28 mouse cellular contexts compared by ENCODE assay signal in genomic region chr3:137541666-137542065, GRCm38 (mm10).
DNase-seq lines count a peak whose midpoint lies in the region; ATAC-seq and TF ChIP-seq lines count a peak whose summit lies in the region.
"Had no signal": no experiment of that assay in that cellular context is flagged by ENCODE, and none has a peak within 500 bp of the region (broad histone marks: within the 10 kb centered on the region; RNA-seq: fewer than 3 reads in every experiment).

No protein-coding gene starts in this region.

- no peaks in the 10 kb centered on the region for H3K36me3 ChIP-seq in embryonic facial prominence, embryonic 14.5 days (ENCODE audit: control insufficient read depth, insufficient read depth, low read length)
- no peaks in the 10 kb centered on the region for H3K36me3 ChIP-seq in embryonic facial prominence, embryonic 10.5 days (replicated peaks)
- no peaks in the 10 kb centered on the region for H3K36me3 ChIP-seq in midbrain, embryonic 11.5 days (ENCODE audit: control insufficient read depth, insufficient read depth, low read length)
- H3K36me3 ChIP-seq in midbrain, postnatal 0 days (ENCODE audit: insufficient read depth, low read length), result no peaks in the 10 kb centered on the region
- H3K36me3 ChIP-seq: embryonic facial prominence, embryonic 13.5 days; forebrain, embryonic 10.5 days; forebrain, embryonic 12.5 days; G1E had no signal

- no peak overlapping the region for H3K9ac ChIP-seq in embryonic facial prominence, embryonic 14.5 days (ENCODE audit: low read depth, low read length)
- no peak overlapping the region for H3K9ac ChIP-seq in midbrain, embryonic 11.5 days (ENCODE audit: low read length)
- no peak overlapping the region for H3K9ac ChIP-seq in midbrain, postnatal 0 days (replicated peaks; ENCODE audit: low read length, poor library complexity, severe bottlenecking)
- H3K9ac ChIP-seq: embryonic facial prominence, embryonic 13.5 days; forebrain, embryonic 12.5 days had no signal

- H3K27ac ChIP-seq in embryonic facial prominence, embryonic 14.5 days (replicated peaks; ENCODE audit: low read depth, low read length), result no peak overlapping the region
- no peak overlapping the region for H3K27ac ChIP-seq in embryonic facial prominence, embryonic 10.5 days (replicated peaks)
- peak overlapping the region; percentile 80 for H3K27ac ChIP-seq in gastrocnemius, adult 2 months
- H3K27ac ChIP-seq in midbrain, embryonic 11.5 days (ENCODE audit: low read depth, low read length), result no peak overlapping the region
- H3K27ac ChIP-seq in midbrain, postnatal 0 days (ENCODE audit: low read depth, low read length), result no peak overlapping the region
- H3K27ac ChIP-seq: embryonic facial prominence, embryonic 13.5 days; forebrain, embryonic 10.5 days; forebrain, embryonic 12.5 days had no signal

- TF ChIP-seq CTCF in gastrocnemius, adult 2 months (IDR thresholded peaks at IDR 0.05), result no peak
- no peak for TF ChIP-seq CTCF in midbrain, postnatal 0 days (IDR thresholded peaks at IDR 0.05)

- H3K4me2 ChIP-seq in embryonic facial prominence, embryonic 14.5 days (ENCODE audit: low read depth, low read length), result no peak overlapping the region
- H3K4me2 ChIP-seq in midbrain, embryonic 11.5 days, result no peak overlapping the region
- no peak overlapping the region for H3K4me2 ChIP-seq in midbrain, postnatal 0 days (ENCODE audit: low read depth, low read length, poor library complexity, severe bottlenecking)
- H3K4me2 ChIP-seq: embryonic facial prominence, embryonic 13.5 days; forebrain, embryonic 12.5 days had no signal

- no peak overlapping the region for H3K4me3 ChIP-seq in embryonic facial prominence, embryonic 14.5 days (ENCODE audit: low read depth, low read length)
- no peak overlapping the region for H3K4me3 ChIP-seq in embryonic facial prominence, embryonic 10.5 days
- H3K4me3 ChIP-seq in gastrocnemius, adult 2 months, result no peak overlapping the region
- no peak overlapping the region for H3K4me3 ChIP-seq in midbrain, embryonic 11.5 days (ENCODE audit: low read depth, low read length)
- H3K4me3 ChIP-seq in midbrain, postnatal 0 days (ENCODE audit: low read depth, low read length), result no peak overlapping the region
- H3K4me3 ChIP-seq: embryonic facial prominence, embryonic 13.5 days; erythroblast, embryonic 14.5 days; forebrain, embryonic 10.5 days; forebrain, embryonic 12.5 days had no signal

- intact Hi-C loops in gastrocnemius, adult 2 months (cut with DNase I), result no loop called here
- intact Hi-C loops in left cerebral cortex, postnatal 14 days (cut with DNase I), result no loop called here

- WGBS in embryonic facial prominence, embryonic 14.5 days, result 55% methylated on average over 3 of the region's 3 CpGs
- WGBS in embryonic facial prominence, embryonic 10.5 days, result 81% methylated on average over 3 of the region's 3 CpGs
- 84% methylated on average over 3 of the region's 3 CpGs for WGBS in midbrain, embryonic 11.5 days
- 79% methylated on average over 3 of the region's 3 CpGs for WGBS in midbrain, postnatal 0 days

- no peaks in the 10 kb centered on the region for H3K27me3 ChIP-seq in embryonic facial prominence, embryonic 14.5 days (replicated peaks; ENCODE audit: control insufficient read depth, insufficient read depth, low read length)
- H3K27me3 ChIP-seq in embryonic facial prominence, embryonic 10.5 days (replicated peaks; ENCODE audit: low read depth, poor library complexity, severe bottlenecking), result peaks cover 18% of the 10 kb centered on the region
- peaks cover 15% of the 10 kb centered on the region for H3K27me3 ChIP-seq in midbrain, embryonic 11.5 days (ENCODE audit: control insufficient read depth, insufficient read depth, low read length)
- H3K27me3 ChIP-seq in midbrain, postnatal 0 days (ENCODE audit: insufficient read depth, low read length), result peaks cover 7% of the 10 kb centered on the region; the same call in 1 of the 2 replicates
- H3K27me3 ChIP-seq: CH12.LX; embryonic facial prominence, embryonic 13.5 days; Patski had no signal

- peak; percentile 48 for DNase-seq in embryonic facial prominence, embryonic 14.5 days (ENCODE audit: low spot score)
- no peak for DNase-seq in embryonic facial prominence, embryonic 10.5 days (ENCODE audit: low spot score)
- DNase-seq in gastrocnemius, adult 2 months, result peak; percentile 70
- DNase-seq in gastrocnemius, postnatal 10 days, result no peak
- DNase-seq in midbrain, embryonic 11.5 days (ENCODE audit: low spot score, missing footprints), result peak; percentile 66
- no peak for DNase-seq in midbrain, postnatal 0 days (ENCODE audit: low spot score)
- peak; percentile 78 for DNase-seq in skeletal muscle tissue, adult 2 months (ENCODE audit: low read depth, low spot score)
- no peak for DNase-seq in left cerebral cortex, postnatal 14 days (ENCODE audit: low spot score in 2 of 2)
- DNase-seq: adrenal gland, adult 8-10 months; adrenal gland, postnatal 14 days; adrenal gland, postnatal 36 days; B cell, adult 2 months; cerebellum, adult 11-12 months; cerebellum, adult 2 months; cerebellum, adult 9-10 months; cerebellum, postnatal 10 days; cerebellum, postnatal 25 days had no signal

- no peaks in the 10 kb centered on the region for H3K9me3 ChIP-seq in embryonic facial prominence, embryonic 14.5 days (ENCODE audit: control insufficient read depth, low read length)
- no peaks in the 10 kb centered on the region for H3K9me3 ChIP-seq in embryonic facial prominence, embryonic 10.5 days
- no peaks in the 10 kb centered on the region for H3K9me3 ChIP-seq in midbrain, embryonic 11.5 days (ENCODE audit: control insufficient read depth, low read length)
- H3K9me3 ChIP-seq in midbrain, postnatal 0 days (ENCODE audit: low read length), result no peaks in the 10 kb centered on the region
- H3K9me3 ChIP-seq: embryonic facial prominence, embryonic 13.5 days; forebrain, embryonic 10.5 days; forebrain, embryonic 12.5 days; G1E had no signal

- H3K4me1 ChIP-seq in embryonic facial prominence, embryonic 14.5 days (ENCODE audit: control insufficient read depth, insufficient read depth, low read length), result no peaks in the 10 kb centered on the region
- no peaks in the 10 kb centered on the region; the same call in 1 of the 2 replicates for H3K4me1 ChIP-seq in embryonic facial prominence, embryonic 10.5 days
- no peaks in the 10 kb centered on the region for H3K4me1 ChIP-seq in midbrain, embryonic 11.5 days (ENCODE audit: control insufficient read depth, insufficient read depth, low read length)
- no peaks in the 10 kb centered on the region for H3K4me1 ChIP-seq in midbrain, postnatal 0 days (ENCODE audit: insufficient read depth, low read length)
- H3K4me1 ChIP-seq: forebrain, embryonic 12.5 days had no signal

- ATAC-seq in embryonic facial prominence, embryonic 14.5 days (ENCODE audit: low read depth), result no peak
- ATAC-seq in midbrain, embryonic 11.5 days (ENCODE audit: low FRiP score), result no peak
- ATAC-seq in midbrain, postnatal 0 days (ENCODE audit: low FRiP score), result no peak
- ATAC-seq: activated CD4-positive, CD25-positive, alpha-beta regulatory T cell, adult 4 months; CD4-positive, CD25-positive, alpha-beta regulatory T cell, adult 4 months; forebrain, embryonic 14.5 days; forebrain, embryonic 16.5 days; Patski had no signal

Comparison
In these comparisons a context has a peak if more than half of its experiments do, and no peak if none do; other contexts are left out.
1. DNase-seq: peak in embryonic facial prominence, embryonic 14.5 days (single experiment), gastrocnemius, adult 2 months (single experiment), midbrain, embryonic 11.5 days (single experiment) and skeletal muscle tissue, adult 2 months (single experiment); none in embryonic facial prominence, embryonic 10.5 days (single experiment), gastrocnemius, postnatal 10 days (single experiment), midbrain, postnatal 0 days (single experiment) and left cerebral cortex, postnatal 14 days (0 of 2).